Mouse (Mus musculus) naive thymus-derived CD4-positive, alpha-beta T cell, adult 2 months (primary cell): ENCODE results near the gene Sri.
"Not testable (repeated sequence)": the region's sequence is repeated elsewhere in the genome, so short reads cannot be mapped to it uniquely, and the experiment has no call there.

Experiments
- DNase-seq: peaks from one replicate; pipeline ENCODE4 v3.0.0-alpha.2; 2011; ENCODE audit warnings: low read depth

The Sri gene

DNA sequence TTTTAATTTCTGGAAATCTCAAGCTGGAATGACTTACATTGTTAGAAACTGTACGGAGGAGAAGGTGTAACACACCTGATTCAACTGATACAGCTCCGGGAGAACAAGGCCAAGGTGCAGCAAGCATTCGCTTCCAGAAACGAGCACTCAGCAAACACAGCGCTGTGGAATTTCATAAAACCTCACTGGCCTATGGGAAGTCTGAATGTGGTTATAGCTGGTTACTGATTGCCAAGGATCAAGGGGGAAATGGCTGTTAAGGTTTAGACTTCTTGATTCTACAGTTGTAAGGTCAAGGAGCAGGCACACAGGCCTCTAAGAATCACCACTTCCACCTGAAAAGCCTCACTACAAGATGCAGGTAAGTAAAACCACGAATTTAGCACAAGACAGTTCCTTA lies at the start of gene Sri:
Sri (plus strand) TSS at position 224 of the 400 bp plus-strand sequence.
- DNase-seq: no peak

DNA sequence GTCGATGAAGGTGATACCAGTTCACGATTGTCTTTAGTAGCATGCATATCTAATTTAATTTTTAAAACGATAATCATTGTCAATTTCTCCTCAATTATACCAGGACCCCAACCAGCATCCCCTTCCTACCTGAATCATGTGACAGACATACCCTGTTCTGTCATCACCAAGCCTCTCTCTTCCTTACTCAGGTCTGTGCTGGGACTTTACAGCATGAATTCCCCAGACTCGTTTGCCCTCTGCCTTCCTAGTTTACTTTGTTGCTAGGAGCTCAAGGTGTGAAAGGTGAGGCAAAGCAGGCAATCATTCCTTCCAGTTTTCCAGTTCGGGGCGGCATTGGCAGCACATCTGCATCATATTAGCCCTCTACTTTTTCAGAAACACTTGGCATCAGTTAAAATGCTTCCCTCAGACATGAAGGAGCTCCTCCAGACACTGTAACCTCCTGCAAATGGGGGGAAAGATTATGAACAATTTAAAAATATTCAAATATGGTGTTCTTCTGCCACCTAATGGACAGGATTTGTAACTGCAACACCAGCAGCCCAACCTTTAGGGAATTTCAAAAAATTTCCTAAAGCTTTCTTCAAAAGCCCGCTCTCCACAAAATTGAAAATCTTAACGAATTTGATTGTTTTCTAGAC lies 49.4 kb upstream of the Sri start:
- DNase-seq: peak; percentile 31

DNA sequence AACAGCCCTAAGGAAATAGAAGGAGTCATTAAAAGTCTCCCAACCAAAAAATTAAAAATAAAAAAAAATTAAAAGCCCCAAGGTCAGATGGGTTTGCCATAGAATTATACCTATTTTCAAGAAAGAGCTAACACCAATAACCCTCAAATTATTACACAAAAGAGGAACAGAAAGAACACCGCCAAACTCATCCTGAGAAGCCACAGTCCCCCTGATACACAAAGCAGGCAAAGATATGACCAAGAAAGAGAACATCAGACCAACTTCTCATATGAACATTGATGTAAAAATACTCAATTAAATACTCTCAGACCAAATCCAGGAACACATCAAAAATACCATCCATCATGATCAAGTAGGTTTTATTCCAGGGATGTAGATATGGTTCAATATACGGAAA lies 48.8 kb upstream of the Sri start:
- no peak for DNase-seq

DNA sequence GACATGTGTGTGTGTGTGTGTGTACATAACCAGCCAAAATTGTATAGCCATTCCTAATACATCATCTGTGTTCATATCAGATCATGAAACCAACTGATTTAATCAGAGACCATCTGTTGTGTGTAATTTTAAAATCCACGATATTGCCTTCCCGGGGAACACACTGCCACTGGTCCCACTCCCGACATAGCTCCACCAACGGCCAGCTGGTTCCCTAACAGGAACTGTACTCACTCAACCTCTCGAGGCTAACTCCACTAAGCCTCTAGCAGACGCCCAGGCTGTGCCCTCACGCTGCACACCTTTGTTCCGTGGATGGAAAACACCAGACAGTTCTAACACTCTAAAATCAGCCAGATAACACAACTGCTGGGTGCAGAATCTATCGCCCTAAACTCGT lies 45.4 kb upstream of the Sri start:
- DNase-seq: no peak

DNA sequence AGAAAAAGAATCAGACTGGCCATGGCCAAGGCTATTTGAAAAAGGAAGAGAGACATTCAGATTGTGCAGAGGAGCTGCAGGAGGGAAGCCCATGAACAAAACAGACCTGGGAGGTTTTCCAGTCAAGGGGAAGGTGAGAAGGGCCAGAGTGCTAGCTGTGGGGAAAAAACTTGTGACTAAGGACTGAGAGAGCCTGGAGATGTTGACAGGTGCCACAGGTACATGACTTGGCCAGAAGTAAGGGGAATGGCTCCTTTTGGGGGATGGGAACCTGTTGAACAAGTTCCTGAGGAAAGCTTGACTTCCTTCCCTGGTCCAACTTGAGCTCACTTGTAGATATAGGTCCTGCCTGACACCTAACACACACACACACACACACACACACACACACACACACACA lies 43.1 kb upstream of the Sri start:
- no peak for DNase-seq

GRCm38 (mm10) chr5:8013276-8013675 lies 32.6 kb upstream of the Sri start:
- DNase-seq: no peak

DNA sequence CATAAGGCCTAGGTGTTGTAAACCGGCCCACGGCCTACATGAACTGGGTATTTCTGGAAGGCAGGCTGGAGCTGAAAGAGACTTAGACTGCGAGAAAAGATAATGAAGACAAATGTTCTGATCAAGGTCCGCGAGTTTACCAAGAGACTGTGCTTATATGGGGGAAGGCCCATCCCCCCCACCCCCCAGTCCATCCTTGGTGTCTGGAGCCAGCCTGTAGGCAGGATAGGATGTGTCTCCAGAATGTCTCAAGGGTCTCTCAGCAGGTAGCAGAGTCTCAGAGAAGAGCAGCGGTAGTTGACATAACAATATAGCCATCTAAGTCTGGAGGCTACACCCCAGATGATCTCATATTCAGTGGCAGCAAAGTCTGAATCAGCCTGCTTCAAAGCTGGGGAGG lies 11.3 kb upstream of the Sri start:
- DNase-seq: not testable (repeated sequence)

GRCm38 (mm10) chr5:8053827-8054226 lies 7.9 kb downstream of the Sri start:
- no peak for DNase-seq

DNA sequence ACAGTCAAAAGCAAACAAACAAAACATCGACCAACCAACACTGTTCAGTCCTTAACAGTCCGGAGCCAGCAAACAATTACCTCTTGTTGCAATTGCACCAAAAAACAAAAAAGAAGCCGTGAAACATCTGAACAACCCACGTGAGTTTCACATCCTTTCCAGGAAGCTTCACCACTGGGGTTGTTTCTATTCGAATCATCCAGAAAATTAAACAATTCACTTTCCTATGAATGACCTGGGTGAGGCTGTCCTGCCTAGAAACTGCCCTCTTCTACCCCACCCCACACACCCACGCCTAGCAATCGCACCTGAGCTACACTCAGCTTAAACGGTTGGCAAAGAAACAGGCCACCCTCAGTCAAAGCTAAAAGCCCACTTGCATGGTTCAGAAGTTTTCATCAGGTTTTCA lies 9.8 kb downstream of the Sri start:
- no peak for DNase-seq

DNA sequence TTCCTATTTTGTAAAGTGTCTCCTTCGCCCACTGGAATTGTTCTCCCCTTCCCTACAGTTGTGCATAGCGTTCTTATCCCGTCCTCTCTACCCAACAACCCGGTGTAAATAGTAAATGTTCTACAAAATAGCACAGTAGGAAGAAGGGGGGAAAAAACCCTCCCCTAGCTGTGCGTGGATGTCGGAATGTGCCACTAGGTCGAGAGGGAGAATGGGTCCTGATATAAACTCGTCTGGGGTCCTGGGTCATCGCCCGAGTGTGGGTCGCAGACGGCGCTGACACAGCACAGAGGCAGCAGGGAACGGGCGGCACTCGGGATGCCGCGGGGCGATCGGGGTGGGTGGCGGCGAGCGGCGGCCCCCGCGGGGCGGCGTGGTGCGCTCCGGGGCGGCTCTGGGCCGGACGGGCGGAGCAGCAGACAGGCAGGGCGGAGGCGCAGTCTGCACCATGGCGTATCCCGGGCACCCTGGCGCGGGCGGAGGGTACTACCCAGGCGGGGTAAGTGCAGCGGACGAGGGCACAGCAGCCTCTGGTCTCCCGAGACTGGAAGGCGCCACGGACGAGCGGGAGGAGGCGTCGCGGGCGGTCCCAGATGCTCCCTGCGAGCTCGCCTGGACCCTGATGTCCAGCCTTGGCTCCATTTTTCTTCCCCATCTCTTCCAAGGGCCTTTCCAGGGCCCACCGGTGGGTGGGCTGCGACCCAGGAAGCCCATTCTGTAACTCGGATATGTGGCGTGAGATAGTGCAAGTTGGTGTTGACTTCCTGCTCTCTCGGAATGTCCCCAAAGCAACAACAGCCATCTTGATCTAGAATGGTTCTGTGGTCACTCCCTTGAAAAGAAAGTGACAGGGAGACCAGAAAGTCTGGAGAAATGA lies 10.5 kb downstream of the Sri start:
- DNase-seq: peak; percentile 88

DNA sequence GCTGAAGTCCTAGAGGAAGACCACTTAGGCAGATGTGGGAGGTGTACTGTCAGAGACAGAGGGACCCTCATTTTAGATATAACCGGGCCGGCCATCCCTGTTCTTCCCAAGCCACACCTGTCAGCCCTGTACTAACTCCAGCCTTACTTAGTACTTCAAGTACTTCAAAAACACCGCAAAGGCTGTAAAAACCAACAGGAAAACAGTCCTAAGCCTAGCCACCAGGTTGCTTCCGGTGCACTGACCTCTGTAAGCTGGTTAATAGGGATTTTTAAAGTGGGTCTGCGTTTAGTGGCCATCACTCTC lies 11.1 kb downstream of the Sri start:
- DNase-seq: no peak

- no peak for DNase-seq
Observed at GRCm38 (mm10) chr5:8058056-8058455, 12.2 kb downstream of the Sri start.

GRCm38 (mm10) chr5:8062469-8062868 lies 16.6 kb downstream of the Sri start:
- no peak for DNase-seq

DNA sequence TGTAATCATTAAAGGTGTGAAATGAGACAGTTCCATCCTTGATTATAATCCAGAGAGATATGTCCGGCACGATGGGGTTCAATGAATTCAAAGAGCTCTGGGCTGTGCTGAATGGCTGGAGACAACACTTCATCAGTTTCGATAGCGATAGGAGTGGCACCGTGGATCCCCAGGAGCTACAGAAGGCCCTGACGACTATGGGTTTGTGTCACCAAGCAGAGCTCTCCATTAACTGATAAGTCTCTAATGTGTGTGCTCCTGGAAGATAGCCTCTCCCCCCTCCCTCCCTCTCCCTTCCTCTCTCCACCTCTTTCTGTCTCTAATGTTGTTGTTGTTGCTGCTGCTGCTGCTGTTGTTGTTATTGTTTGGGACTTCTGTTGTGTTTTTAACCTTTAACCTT lies 17.3 kb downstream of the Sri start:
- DNase-seq: no peak

- DNase-seq: no peak
Observed at GRCm38 (mm10) chr5:8073406-8073805, 27.5 kb downstream of the Sri start.

DNA sequence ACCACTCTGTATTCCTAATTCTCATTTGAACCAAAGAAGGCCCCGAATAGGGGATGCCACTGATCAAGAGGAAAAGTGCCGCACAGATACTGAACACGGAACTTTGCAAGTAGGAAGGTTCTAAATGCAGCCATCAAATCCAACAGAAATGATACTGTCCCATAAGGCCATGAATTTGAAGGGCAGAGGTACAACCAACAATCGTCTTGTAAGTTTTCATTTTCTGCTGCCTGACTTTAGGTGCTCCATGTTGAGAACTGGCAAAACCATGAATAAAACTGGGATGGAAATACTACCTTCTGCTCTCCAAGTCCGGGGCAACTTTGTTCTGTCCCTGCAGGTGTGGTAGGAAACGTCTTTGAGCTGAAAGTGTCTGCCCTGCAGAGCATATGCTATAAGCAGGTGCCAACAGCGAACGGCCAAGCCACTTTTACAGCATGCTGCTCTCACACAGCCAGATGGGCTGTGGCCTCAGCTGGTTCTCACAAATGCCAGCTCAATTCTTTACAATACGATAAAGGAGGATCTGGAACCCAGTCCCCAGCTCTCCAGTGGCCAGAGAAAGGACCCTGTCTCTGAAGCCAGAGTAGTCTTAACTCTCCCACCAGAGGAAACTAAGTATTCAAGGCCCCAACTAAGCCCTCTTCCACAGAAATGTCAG lies 28.2 kb downstream of the Sri start:
- no peak for DNase-seq

DNA sequence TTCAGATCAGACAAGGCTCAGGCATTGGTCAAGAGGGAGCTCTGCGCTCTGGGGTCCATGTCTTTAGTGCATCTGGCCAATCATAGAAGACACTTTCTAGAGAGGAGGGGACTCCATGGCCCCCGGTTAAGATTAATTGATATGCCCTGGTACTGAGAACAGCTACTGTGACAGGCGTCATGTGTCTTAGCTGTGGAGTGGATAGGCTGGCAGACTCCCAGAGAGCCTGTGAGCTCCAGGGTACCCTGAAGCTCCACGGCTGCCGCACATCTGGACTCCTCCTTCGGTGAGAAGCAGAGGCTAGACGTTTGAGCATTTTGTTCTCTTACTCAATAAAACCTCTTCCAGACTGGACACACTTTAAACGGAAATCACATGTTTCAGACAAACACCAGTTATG lies 31.6 kb downstream of the Sri start:
- no peak for DNase-seq

DNA sequence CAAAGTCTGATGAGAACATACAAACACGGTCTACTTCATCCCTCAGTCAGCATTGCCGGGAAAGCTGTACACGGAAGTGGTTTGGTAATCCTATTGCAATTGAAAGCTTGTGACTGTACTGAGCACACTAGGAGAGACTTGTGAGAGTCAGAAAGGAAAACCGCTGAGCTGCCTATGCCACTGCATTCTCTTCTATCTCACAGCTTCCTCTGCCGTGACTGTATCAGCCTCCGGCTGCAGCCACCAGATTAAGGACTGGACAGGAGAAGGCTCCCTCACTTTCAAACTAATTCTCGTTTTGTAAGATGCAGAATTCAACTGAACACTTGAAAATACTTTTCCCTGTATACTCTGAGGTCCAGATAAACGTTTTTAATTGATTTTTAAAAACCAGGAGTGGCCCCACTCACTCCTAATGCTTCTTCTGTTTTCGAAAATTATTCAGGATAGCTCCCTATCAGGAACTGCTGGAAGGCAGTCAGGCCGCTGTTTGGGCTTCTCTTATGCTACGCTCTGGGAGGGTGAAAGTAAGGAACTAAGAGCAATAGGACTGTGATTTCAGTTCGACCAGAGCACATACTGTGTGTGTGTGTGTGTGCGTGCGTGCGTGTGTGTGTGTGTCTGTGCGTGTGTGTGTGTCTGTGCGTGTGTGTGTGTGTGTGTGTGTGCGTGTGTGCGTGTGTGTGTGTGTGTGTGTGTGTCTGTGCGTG lies 37.1 kb downstream of the Sri start:
- no peak for DNase-seq

- DNase-seq: no peak
Observed at GRCm38 (mm10) chr5:8085661-8086060, 39.8 kb downstream of the Sri start.

GRCm38 (mm10) chr5:8088147-8088546 lies 42.3 kb downstream of the Sri start:
- DNase-seq: no peak

DNA sequence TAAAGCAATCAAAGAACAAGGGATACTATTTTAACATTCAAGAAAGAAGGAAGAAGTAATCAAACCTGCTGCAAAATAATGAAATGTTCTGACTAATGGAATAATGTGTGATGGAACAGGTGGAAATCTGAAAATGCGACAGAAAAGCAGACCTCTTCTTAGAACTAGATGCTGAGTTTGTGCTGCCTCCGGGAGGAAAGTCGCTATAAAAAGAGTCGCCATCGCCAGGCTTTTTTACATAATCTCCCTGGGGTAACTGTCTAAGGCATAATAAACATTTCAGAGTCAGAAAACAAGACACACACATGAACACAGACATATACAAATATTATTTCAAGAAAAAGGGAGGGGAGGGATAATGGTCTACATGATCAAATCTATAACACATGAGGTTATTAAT lies 49.0 kb downstream of the Sri start:
- no peak for DNase-seq

DNA sequence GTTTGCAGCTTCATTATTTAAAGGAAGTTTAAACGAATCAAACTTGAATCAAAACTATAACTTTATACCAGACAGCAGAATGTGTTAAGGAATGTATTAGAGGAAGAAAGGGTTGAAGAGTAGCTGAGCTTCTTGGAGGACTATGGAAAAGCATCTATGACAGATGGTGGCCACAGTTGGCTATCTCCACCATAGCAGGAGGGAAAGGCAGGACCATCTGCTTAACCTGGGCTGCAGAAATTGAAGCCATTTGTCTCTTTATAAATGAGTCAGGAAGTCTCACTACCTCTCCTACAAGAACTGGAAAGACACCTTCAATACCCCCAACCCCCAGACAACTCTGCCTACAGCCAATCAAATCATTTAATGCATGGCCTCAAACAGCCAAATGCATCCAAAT lies 49.8 kb downstream of the Sri start:
- no peak for DNase-seq

- DNase-seq: no peak
Observed at GRCm38 (mm10) chr5:8111691-8112090, 65.8 kb downstream of the Sri start.
